Mouse (Mus musculus): ENCODE measurements around the gene Snd1. TPM values are rescaled to one million over a fixed set of nuclear protein-coding genes. Genes with fewer than 3 reads are reported as not detected.

Snd1 gene
- polyA plus RNA-seq, 1 experiment from 2014 or later: 120 TPM

DNA sequence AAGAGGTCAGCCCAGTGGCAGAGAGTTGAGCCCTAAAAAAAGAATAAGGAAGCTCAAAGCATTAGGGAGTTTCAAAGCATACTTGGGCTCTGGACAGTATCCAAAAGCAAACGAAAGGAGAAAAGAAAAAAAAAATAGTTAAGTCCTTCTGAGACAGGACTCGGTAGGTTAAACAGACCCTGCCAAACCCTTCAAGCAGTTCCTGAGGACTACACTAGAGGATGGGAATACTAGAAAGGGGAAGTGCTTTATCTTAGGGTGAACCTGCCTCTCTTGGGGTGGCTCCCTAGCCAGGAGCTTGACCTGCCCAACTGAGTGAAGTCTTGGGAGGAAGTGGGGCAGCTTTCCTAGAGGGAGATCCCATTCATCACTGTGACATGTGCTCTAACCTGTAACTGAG, 248.1 kb downstream of the Snd1 start:
- 87% methylated on average over 2 of the region's 2 CpGs for WGBS
- H3K9me3 ChIP-seq (ENCODE audit: control insufficient read depth, low read length): no peaks in the 10 kb centered on the region
- no peak overlapping the region for H3K27ac ChIP-seq (replicated peaks; ENCODE audit: low read depth, low read length)
- no peak for DNase-seq (ENCODE audit: low spot score)
- H3K4me1 ChIP-seq (ENCODE audit: control insufficient read depth, insufficient read depth, low read length): no peaks in the 10 kb centered on the region
- no peak overlapping the region for H3K9ac ChIP-seq (ENCODE audit: low read length)
- H3K36me3 ChIP-seq (ENCODE audit: control insufficient read depth, insufficient read depth, low read length): no peaks in the 10 kb centered on the region
- no peak overlapping the region for H3K4me3 ChIP-seq (ENCODE audit: low read depth, low read length)
- ATAC-seq (ENCODE audit: insufficient number of reproducible peaks, low FRiP score, low TSS enrichment, low read depth): no peak
- no peak overlapping the region for H3K4me2 ChIP-seq (ENCODE audit: low read depth, severe bottlenecking)
- no peaks in the 10 kb centered on the region for H3K27me3 ChIP-seq (ENCODE audit: control insufficient read depth, insufficient read depth, low read length)

DNA sequence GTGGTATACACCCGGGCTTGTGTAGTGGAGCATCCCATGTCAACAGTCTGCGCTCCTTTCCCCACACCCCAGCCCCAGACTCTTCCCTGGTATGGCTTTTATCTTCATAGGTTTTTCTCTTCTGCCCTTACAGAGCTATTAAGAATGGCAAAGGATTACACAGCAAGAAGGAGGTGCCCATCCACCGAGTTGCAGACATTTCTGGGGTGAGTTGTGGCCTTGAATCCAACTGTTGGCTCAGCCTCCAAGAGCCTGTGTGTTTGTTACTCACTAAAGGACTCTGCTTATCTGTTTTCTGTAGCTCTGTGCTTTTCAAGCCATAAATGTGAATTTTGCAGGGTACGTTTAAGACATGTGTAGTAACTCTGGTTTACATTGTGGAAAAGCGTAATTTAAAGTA, 249.8 kb downstream of the Snd1 start:
- Histone ChIP-seq H3K9ac (ENCODE audit: low read length) (no peak overlapping the region), H3K36me3 (ENCODE audit: control insufficient read depth, insufficient read depth, low read length) (no peaks in the 10 kb centered on the region), H3K4me2 (ENCODE audit: low read depth, severe bottlenecking) (no peak overlapping the region), H3K4me3 (ENCODE audit: low read depth, low read length) (no peak overlapping the region), H3K4me1 (ENCODE audit: control insufficient read depth, insufficient read depth, low read length) (0 out of 2 replicates have a peak, but pooled peaks cover 2% of the 10 kb centered on the region), H3K9me3 (ENCODE audit: control insufficient read depth, low read length) (no peaks in the 10 kb centered on the region), H3K27me3 (ENCODE audit: control insufficient read depth, insufficient read depth, low read length) (no peaks in the 10 kb centered on the region), H3K27ac (replicated peaks; ENCODE audit: low read depth, low read length) (no peak overlapping the region)
- ATAC-seq (ENCODE audit: insufficient number of reproducible peaks, low FRiP score, low TSS enrichment, low read depth): no peak
- no peak for DNase-seq (ENCODE audit: low spot score)
- WGBS: 83% methylated on average over 5 of the region's 5 CpGs

- H3K4me2 ChIP-seq (ENCODE audit: low read depth, severe bottlenecking): no peak overlapping the region
- H3K36me3 ChIP-seq (ENCODE audit: control insufficient read depth, insufficient read depth, low read length): no peaks in the 10 kb centered on the region
- ATAC-seq (ENCODE audit: insufficient number of reproducible peaks, low FRiP score, low TSS enrichment, low read depth) (no peak), DNase-seq (ENCODE audit: low spot score) (no peak)
- H3K4me1 ChIP-seq (ENCODE audit: control insufficient read depth, insufficient read depth, low read length): 0 out of 2 replicates have a peak, but pooled peaks cover 2% of the 10 kb centered on the region
- no peaks in the 10 kb centered on the region for H3K27me3 ChIP-seq (ENCODE audit: control insufficient read depth, insufficient read depth, low read length)
- no peaks in the 10 kb centered on the region for H3K9me3 ChIP-seq (ENCODE audit: control insufficient read depth, low read length)
- no peak overlapping the region for H3K9ac ChIP-seq (ENCODE audit: low read length)
- H3K4me3 ChIP-seq (ENCODE audit: low read depth, low read length): no peak overlapping the region
- no peak overlapping the region for H3K27ac ChIP-seq (replicated peaks; ENCODE audit: low read depth, low read length)
- WGBS: 25% methylated on average over 3 of the region's 3 CpGs
Observed at GRCm38 (mm10) chr6:28729236-28729635, 254.3 kb downstream of the Snd1 start.

GRCm38 (mm10) chr6:28729649-28730048, 254.7 kb downstream of the Snd1 start:
- ATAC-seq (ENCODE audit: insufficient number of reproducible peaks, low FRiP score, low TSS enrichment, low read depth) (no peak), DNase-seq (ENCODE audit: low spot score) (no peak)
- 0 out of 2 replicates have a peak, but pooled peaks cover 2% of the 10 kb centered on the region for H3K4me1 ChIP-seq (ENCODE audit: control insufficient read depth, insufficient read depth, low read length)
- no peak overlapping the region for H3K9ac ChIP-seq (ENCODE audit: low read length)
- no peaks in the 10 kb centered on the region for H3K9me3 ChIP-seq (ENCODE audit: control insufficient read depth, low read length)
- no peaks in the 10 kb centered on the region for H3K36me3 ChIP-seq (ENCODE audit: control insufficient read depth, insufficient read depth, low read length)
- H3K4me2 ChIP-seq (ENCODE audit: low read depth, severe bottlenecking): no peak overlapping the region
- no peak overlapping the region for H3K4me3 ChIP-seq (ENCODE audit: low read depth, low read length)
- 45% methylated on average over 2 of the region's 2 CpGs for WGBS
- no peak overlapping the region for H3K27ac ChIP-seq (replicated peaks; ENCODE audit: low read depth, low read length)
- no peaks in the 10 kb centered on the region for H3K27me3 ChIP-seq (ENCODE audit: control insufficient read depth, insufficient read depth, low read length)

DNA sequence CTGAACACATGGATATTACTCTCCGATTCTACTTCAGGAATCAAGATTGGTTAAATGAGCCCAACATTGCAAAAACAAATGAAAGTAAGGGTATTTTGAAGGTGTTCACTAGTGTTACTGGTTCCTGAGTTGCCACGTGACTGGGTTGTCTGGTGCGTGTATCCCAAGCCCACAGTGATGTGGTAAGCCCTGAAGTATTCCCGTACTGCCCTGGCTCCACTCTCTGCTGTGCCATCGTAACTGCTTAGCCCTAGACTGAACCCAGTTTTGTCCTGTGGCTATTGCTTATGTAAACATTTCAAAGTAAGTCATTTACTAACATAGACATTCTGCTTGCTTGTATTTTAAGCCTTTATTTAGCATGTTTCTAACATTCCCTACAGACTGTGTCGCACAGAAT, 256.3 kb downstream of the Snd1 start:
- H3K4me2 ChIP-seq (ENCODE audit: low read depth, severe bottlenecking): no peak overlapping the region
- no peak overlapping the region for H3K4me3 ChIP-seq (ENCODE audit: low read depth, low read length)
- no peaks in the 10 kb centered on the region for H3K27me3 ChIP-seq (ENCODE audit: control insufficient read depth, insufficient read depth, low read length)
- no peaks in the 10 kb centered on the region for H3K9me3 ChIP-seq (ENCODE audit: control insufficient read depth, low read length)
- H3K9ac ChIP-seq (ENCODE audit: low read length): no peak overlapping the region
- WGBS: 95% methylated on average over 6 of the region's 6 CpGs
- 0 out of 2 replicates have a peak, but pooled peaks cover 2% of the 10 kb centered on the region for H3K4me1 ChIP-seq (ENCODE audit: control insufficient read depth, insufficient read depth, low read length)
- no peak overlapping the region for H3K27ac ChIP-seq (replicated peaks; ENCODE audit: low read depth, low read length)
- ATAC-seq (ENCODE audit: insufficient number of reproducible peaks, low FRiP score, low TSS enrichment, low read depth): no peak
- no peaks in the 10 kb centered on the region for H3K36me3 ChIP-seq (ENCODE audit: control insufficient read depth, insufficient read depth, low read length)
- no peak for DNase-seq (ENCODE audit: low spot score)

DNA sequence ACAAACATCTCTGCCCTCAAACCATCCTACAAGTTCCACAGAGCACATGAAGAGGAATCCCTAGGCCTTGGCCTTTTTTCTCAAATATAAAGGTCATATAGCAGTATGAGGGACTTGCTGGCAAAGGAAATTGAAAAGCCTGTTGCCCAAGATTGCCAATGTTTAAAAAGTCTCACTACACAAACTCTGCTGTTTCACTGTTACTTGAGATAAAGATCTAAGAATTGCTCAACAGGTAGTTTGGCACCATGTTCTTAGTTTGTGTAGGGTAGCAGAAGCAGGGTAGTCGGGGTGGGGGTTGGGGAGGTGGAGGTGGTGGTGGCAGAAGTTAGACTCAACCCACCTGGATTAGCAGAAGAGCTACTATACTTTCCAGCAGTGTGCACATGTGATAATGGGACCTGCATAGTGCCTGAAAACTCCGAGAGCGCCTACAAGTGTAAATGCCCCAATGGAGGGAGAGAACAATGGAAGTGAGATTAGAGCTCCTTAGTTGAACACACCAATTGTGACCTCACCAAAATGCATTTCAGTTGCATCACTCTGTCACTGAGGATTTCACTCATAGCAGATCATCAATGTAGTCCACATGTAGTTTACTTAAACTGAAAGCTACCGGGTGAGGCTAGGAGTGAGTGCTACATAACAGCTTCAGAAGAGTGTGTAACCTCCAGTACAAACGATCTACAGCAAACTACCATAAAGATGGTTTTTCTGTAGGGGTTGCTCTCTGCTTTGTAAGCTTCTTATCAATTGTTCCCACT, 259.1 kb downstream of the Snd1 start:
- Histone ChIP-seq H3K9me3 (ENCODE audit: control insufficient read depth, low read length) (no peaks in the 10 kb centered on the region), H3K27me3 (ENCODE audit: control insufficient read depth, insufficient read depth, low read length) (no peaks in the 10 kb centered on the region), H3K4me1 (ENCODE audit: control insufficient read depth, insufficient read depth, low read length) (no peaks in the 10 kb centered on the region), H3K4me2 (ENCODE audit: low read depth, severe bottlenecking) (no peak overlapping the region), H3K4me3 (ENCODE audit: low read depth, low read length) (no peak overlapping the region), H3K27ac (replicated peaks; ENCODE audit: low read depth, low read length) (no peak overlapping the region), H3K9ac (ENCODE audit: low read length) (no peak overlapping the region), H3K36me3 (ENCODE audit: control insufficient read depth, insufficient read depth, low read length) (no peaks in the 10 kb centered on the region)
- WGBS: 85% methylated on average over 5 of the region's 5 CpGs
- no peak for ATAC-seq (ENCODE audit: insufficient number of reproducible peaks, low FRiP score, low TSS enrichment, low read depth)
- no peak for DNase-seq (ENCODE audit: low spot score)

DNA sequence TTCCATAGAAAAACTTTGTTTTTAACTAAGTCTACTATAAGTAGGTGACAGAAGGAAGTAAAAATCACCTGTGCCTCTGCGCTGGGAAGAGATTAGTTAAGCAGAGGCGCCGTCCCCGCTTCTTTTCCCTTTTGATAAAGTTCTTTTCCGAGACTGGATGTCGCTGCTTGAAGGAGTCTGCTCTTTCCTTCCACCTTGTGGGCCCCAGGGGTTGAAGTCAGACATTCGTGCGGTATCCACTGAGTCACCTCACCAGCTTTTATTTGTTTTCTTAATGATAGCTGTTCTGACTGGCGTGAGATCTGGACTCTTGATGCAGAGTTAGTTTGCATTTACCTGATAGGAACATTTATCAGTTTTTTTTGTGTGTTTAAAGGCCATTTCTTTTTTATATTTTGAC, 260.2 kb downstream of the Snd1 start:
- H3K36me3 ChIP-seq (ENCODE audit: control insufficient read depth, insufficient read depth, low read length): no peaks in the 10 kb centered on the region
- no peaks in the 10 kb centered on the region for H3K9me3 ChIP-seq (ENCODE audit: control insufficient read depth, low read length)
- H3K27me3 ChIP-seq (ENCODE audit: control insufficient read depth, insufficient read depth, low read length): no peaks in the 10 kb centered on the region
- H3K4me2 ChIP-seq (ENCODE audit: low read depth, severe bottlenecking): no peak overlapping the region
- no peak overlapping the region for H3K27ac ChIP-seq (replicated peaks; ENCODE audit: low read depth, low read length)
- H3K9ac ChIP-seq (ENCODE audit: low read length): no peak overlapping the region
- no peak for ATAC-seq (ENCODE audit: insufficient number of reproducible peaks, low FRiP score, low TSS enrichment, low read depth)
- H3K4me1 ChIP-seq (ENCODE audit: control insufficient read depth, insufficient read depth, low read length): no peaks in the 10 kb centered on the region
- 81% methylated on average over 9 of the region's 9 CpGs for WGBS
- no peak overlapping the region for H3K4me3 ChIP-seq (ENCODE audit: low read depth, low read length)
- no peak for DNase-seq (ENCODE audit: low spot score)

GRCm38 (mm10) chr6:28736665-28737064, 261.7 kb downstream of the Snd1 start:
- Histone ChIP-seq H3K36me3 (ENCODE audit: control insufficient read depth, insufficient read depth, low read length) (no peaks in the 10 kb centered on the region), H3K4me2 (ENCODE audit: low read depth, severe bottlenecking) (no peak overlapping the region), H3K27me3 (ENCODE audit: control insufficient read depth, insufficient read depth, low read length) (no peaks in the 10 kb centered on the region), H3K9me3 (ENCODE audit: control insufficient read depth, low read length) (no peaks in the 10 kb centered on the region), H3K27ac (replicated peaks; ENCODE audit: low read depth, low read length) (no peak overlapping the region), H3K4me3 (ENCODE audit: low read depth, low read length) (no peak overlapping the region), H3K9ac (ENCODE audit: low read length) (no peak overlapping the region), H3K4me1 (ENCODE audit: control insufficient read depth, insufficient read depth, low read length) (no peaks in the 10 kb centered on the region)
- ATAC-seq (ENCODE audit: insufficient number of reproducible peaks, low FRiP score, low TSS enrichment, low read depth) (no peak), DNase-seq (ENCODE audit: low spot score) (no peak)
- 81% methylated on average over 7 of the region's 7 CpGs for WGBS

GRCm38 (mm10) chr6:28737601-28738000, 262.7 kb downstream of the Snd1 start:
- no peak overlapping the region for H3K27ac ChIP-seq (replicated peaks; ENCODE audit: low read depth, low read length)
- H3K9ac ChIP-seq (ENCODE audit: low read length): no peak overlapping the region
- H3K9me3 ChIP-seq (ENCODE audit: control insufficient read depth, low read length): no peaks in the 10 kb centered on the region
- no peaks in the 10 kb centered on the region for H3K27me3 ChIP-seq (ENCODE audit: control insufficient read depth, insufficient read depth, low read length)
- H3K4me1 ChIP-seq (ENCODE audit: control insufficient read depth, insufficient read depth, low read length): no peaks in the 10 kb centered on the region
- H3K36me3 ChIP-seq (ENCODE audit: control insufficient read depth, insufficient read depth, low read length): no peaks in the 10 kb centered on the region
- DNase-seq (ENCODE audit: low spot score): no peak
- no peak for ATAC-seq (ENCODE audit: insufficient number of reproducible peaks, low FRiP score, low TSS enrichment, low read depth)
- H3K4me2 ChIP-seq (ENCODE audit: low read depth, severe bottlenecking): no peak overlapping the region
- H3K4me3 ChIP-seq (ENCODE audit: low read depth, low read length): no peak overlapping the region
- 95% methylated on average over 1 of the region's 1 CpGs for WGBS
